Comparison of ENCODE assay signal across 8 mouse cellular contexts in the genomic region with DNA sequence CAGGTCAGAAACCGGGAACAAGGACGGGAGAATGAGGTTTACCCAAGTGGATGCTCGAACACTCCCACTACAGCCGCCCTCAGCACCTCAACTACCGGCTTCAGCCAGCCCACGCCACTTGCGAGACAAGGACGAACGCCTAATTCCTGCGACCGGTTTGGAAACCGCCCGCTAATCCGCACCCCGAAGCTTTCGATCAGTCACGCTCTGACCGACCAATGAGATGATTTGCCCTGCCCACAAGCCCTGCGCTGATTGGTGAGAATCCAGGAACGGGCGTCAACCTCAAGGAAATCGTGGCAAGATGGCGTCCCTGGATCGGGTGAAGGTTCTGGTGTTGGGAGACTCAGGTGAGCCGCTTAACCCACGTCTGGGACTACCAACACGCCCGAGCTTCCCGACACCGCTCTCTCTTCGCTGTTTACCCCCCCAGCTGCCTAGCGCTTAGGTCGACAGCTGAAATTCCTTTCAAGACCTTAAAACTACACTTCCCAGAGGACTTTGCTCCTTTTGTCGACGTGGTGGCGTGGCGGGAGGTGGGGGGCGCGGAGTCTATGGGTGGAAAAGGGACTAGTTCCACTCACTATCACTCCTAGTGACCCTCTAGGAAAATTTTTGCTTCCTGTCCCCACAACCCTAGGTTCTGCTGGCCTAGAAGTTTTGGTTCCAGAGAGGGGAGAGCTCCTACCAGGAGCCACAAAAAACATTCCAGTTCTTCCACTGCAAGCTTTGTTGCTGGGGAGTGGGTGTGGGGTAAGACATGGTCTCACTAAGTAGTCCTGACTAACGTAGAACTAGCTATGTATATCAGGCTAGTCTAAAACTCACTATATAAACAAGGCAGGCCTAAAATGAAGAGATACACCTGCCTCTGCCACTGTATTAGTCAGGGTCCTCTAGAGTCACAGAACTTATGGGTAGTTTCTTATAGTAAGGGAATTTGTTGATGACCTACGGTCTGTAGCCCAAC. TPM values are rescaled to one million over a fixed set of nuclear protein-coding genes. Genes with fewer than 3 reads are reported as not detected.
DNase-seq lines count a peak whose midpoint lies in the region; ATAC-seq and TF ChIP-seq lines count a peak whose summit lies in the region.

A gene (minus strand): TSS at position 179 of the 970 bp plus-strand sequence.
A gene (plus strand): TSS at position 275 of the 970 bp plus-strand sequence.

- TF ChIP-seq CTCF in Patski (IDR thresholded peaks at IDR 0.05) = no peak

- peak within 1 kb of the TSS; percentile 97 for H3K9ac ChIP-seq in hindbrain, embryonic 13.5 days

- H3K4me3 ChIP-seq in hindbrain, embryonic 13.5 days = peak within 1 kb of the TSS; percentile 81

- in situ Hi-C loops in Patski (cut with MboI; ENCODE audit: low pct_unique_long_range_greater_than_20kb) = no loop called here

- peak within 1 kb of the TSS; percentile 93 for H3K27ac ChIP-seq in hindbrain, embryonic 13.5 days

- CTCF ChIA-PET in Patski (lab: Charles Lee) = no interaction called here

- 2% methylated on average over 41 of the region's 41 CpGs for WGBS in hindbrain, embryonic 13.5 days

- H3K4me2 ChIP-seq in hindbrain, embryonic 13.5 days = peak within 1 kb of the TSS; percentile 75

- no peaks in the 10 kb centered on the region for H3K9me3 ChIP-seq in hindbrain, embryonic 13.5 days

- ATAC-seq in Patski = peak; percentile 99
- ATAC-seq in hindbrain, embryonic 13.5 days (ENCODE audit: low FRiP score) = peak; percentile 99

- peaks cover 26% of the 10 kb centered on the region for H3K4me1 ChIP-seq in hindbrain, embryonic 13.5 days (replicated peaks)

- H3K27me3 ChIP-seq in Patski = no peaks in the 10 kb centered on the region
- no peaks in the 10 kb centered on the region for H3K27me3 ChIP-seq in hindbrain, embryonic 13.5 days

- peak; percentile 92 for DNase-seq in Patski (ENCODE audit: low read depth, low spot score)
- peak; percentile 98 for DNase-seq in cerebellum, postnatal 14 days
- DNase-seq in frontal cortex, postnatal 14 days (ENCODE audit: low spot score in 2 of 2) = peak; percentile 96 to 98
- DNase-seq in layer of hippocampus, postnatal 25 days (ENCODE audit: extremely low spot score in 1 of 2, low spot score in 1 of 2) = peak; percentile 87 to 88
- DNase-seq in lung, postnatal 25 days (ENCODE audit: low spot score) = peak; percentile 99
- peak; percentile 97 for DNase-seq in retina, embryonic 14.5 days (ENCODE audit: low spot score)
- DNase-seq in thymus, postnatal 4 days = peak; percentile 93

- POLR2A ChIA-PET in Patski (lab: Charles Lee) = interaction anchor here (1.2 kb wide), 1 partner anchor 11 kb away, joined by 3 read pairs; no protein-coding TSS in a partner anchor

- H3K36me3 ChIP-seq in hindbrain, embryonic 13.5 days = peaks cover 12% of the 10 kb centered on the region

RNA-seq across cellular contexts. Expression of the first gene that starts in this region (rescaled TPM):
- 17.4 TPM for polyA plus RNA-seq in Patski (2021)
- polyA plus RNA-seq in hindbrain, embryonic 13.5 days (2015; fragmentation: Nextera tagmentation; extraction: Ambion mirVana) = 33.6 and 33.7 TPM in 2 replicates
- total RNA-seq in layer of hippocampus, postnatal 25 days (2021) = 10 to 100 TPM; 17.2 to 18.8 TPM

RNA-seq across cellular contexts. Expression of the second gene that starts in this region (rescaled TPM):
- 11.7 TPM for polyA plus RNA-seq in Patski (2021)
- polyA plus RNA-seq in hindbrain, embryonic 13.5 days (2015; fragmentation: Nextera tagmentation; extraction: Ambion mirVana) = 20.5 and 22.9 TPM in 2 replicates
- 1 to 10 TPM; 8.1 to 8.7 TPM for total RNA-seq in layer of hippocampus, postnatal 25 days (2021)

Comparison
In these comparisons a context has a peak if more than half of its experiments do, and no peak if none do; other contexts are left out.
1. Peak in every context shown above with its lines: DNase-seq, ATAC-seq, H3K4me3 ChIP-seq and H3K27ac ChIP-seq.